Mouse (Mus musculus): Measurements from ENCODE around the gene Nmnat2.

Gene Nmnat2

GRCm38 (mm10) chr1:153125287-153126275 lies 170.8 kb downstream of the Nmnat2 start:
- DNase-seq (ENCODE audit: low spot score in 2 of 2) = no peak

GRCm38 (mm10) chr1:153126491-153127381 lies 171.9 kb downstream of the Nmnat2 start:
- DNase-seq (ENCODE audit: low spot score in 2 of 2) = no peak

- DNase-seq (ENCODE audit: low spot score in 2 of 2) = no peak
These were observed 172.8 kb downstream of the Nmnat2 start for GRCm38 (mm10) chr1:153127622-153128021.

GRCm38 (mm10) chr1:153128780-153129179 lies 174.0 kb downstream of the Nmnat2 start:
- DNase-seq (ENCODE audit: low spot score in 2 of 2) = no peak

GRCm38 (mm10) chr1:153129992-153130713 lies 175.4 kb downstream of the Nmnat2 start:
- DNase-seq (ENCODE audit: low spot score in 2 of 2) = no peak

GRCm38 (mm10) chr1:153133865-153134781 lies 179.3 kb downstream of the Nmnat2 start:
- DNase-seq (ENCODE audit: low spot score in 2 of 2) = no peak

- DNase-seq (ENCODE audit: low spot score in 2 of 2) = no peak
These were observed 181.9 kb downstream of the Nmnat2 start for GRCm38 (mm10) chr1:153136647-153137046.

- DNase-seq (ENCODE audit: low spot score in 2 of 2) = no peak
These were observed 183.7 kb downstream of the Nmnat2 start for GRCm38 (mm10) chr1:153138486-153138885.

GRCm38 (mm10) chr1:153139635-153140034 lies 184.8 kb downstream of the Nmnat2 start:
- DNase-seq (ENCODE audit: low spot score in 2 of 2) = no peak

- DNase-seq (ENCODE audit: low spot score in 2 of 2) = no peak
These were observed 185.5 kb downstream of the Nmnat2 start for GRCm38 (mm10) chr1:153140265-153140664.

- peak; percentile 71 to 78 for DNase-seq (ENCODE audit: low spot score in 2 of 2)
These were observed 186.0 kb downstream of the Nmnat2 start for GRCm38 (mm10) chr1:153140747-153141228.

GRCm38 (mm10) chr1:153144021-153144420 lies 189.2 kb downstream of the Nmnat2 start:
- DNase-seq (ENCODE audit: low spot score in 2 of 2) = no peak

- DNase-seq (ENCODE audit: low spot score in 2 of 2) = no peak
These were observed 191.0 kb downstream of the Nmnat2 start for GRCm38 (mm10) chr1:153145791-153146190.

GRCm38 (mm10) chr1:153152594-153152993 lies 197.8 kb downstream of the Nmnat2 start:
- DNase-seq (ENCODE audit: low spot score in 2 of 2) = no peak

GRCm38 (mm10) chr1:153153619-153154137 lies 198.9 kb downstream of the Nmnat2 start:
- DNase-seq (ENCODE audit: low spot score in 2 of 2) = peak; percentile 22 to 41

GRCm38 (mm10) chr1:153155364-153155763 lies 200.6 kb downstream of the Nmnat2 start:
- no peak for DNase-seq (ENCODE audit: low spot score in 2 of 2)

GRCm38 (mm10) chr1:153157021-153157623 lies 202.3 kb downstream of the Nmnat2 start:
- DNase-seq (ENCODE audit: low spot score in 2 of 2) = no peak

- no peak for DNase-seq (ENCODE audit: low spot score in 2 of 2)
These were observed 204.3 kb downstream of the Nmnat2 start for GRCm38 (mm10) chr1:153159137-153159536.

GRCm38 (mm10) chr1:153163831-153164230 lies 209.0 kb downstream of the Nmnat2 start:
- no peak for DNase-seq (ENCODE audit: low spot score in 2 of 2)

GRCm38 (mm10) chr1:153168293-153168692 lies 213.5 kb downstream of the Nmnat2 start:
- DNase-seq (ENCODE audit: low spot score in 2 of 2) = no peak

All from thymus, postnatal 10 days (tissue).